Mouse (Mus musculus) hindbrain, embryonic 15.5 days (tissue): ENCODE measurements around the gene Slfn2. TPM values are rescaled to one million over a fixed set of nuclear protein-coding genes. Genes with fewer than 3 reads are reported as not detected.

Experiments used
- ATAC-seq: fragments of 200-750 bp; cut with Nextera tagmentation; 2 replicates; pipeline ENCODE4 v1.8.0; 2017; ENCODE audit warnings: low read depth, moderate number of reproducible peaks, moderate TSS enrichment; ENCODE audit not compliant: low FRiP score
- H3K27ac ChIP-seq: fragments of 300-500 bp; sonication (generic); replicated peaks from 2 replicates; pipeline ENCODE4 v1.5.1; 2015; ENCODE audit warnings: mild to moderate bottlenecking, inconsistent platforms
- H3K27me3 ChIP-seq: fragments of 300-500 bp; sonication (generic); 2 replicates; pipeline ENCODE4 v1.6.1; 2015; ENCODE audit warnings: control low read depth, inconsistent platforms
- H3K36me3 ChIP-seq: fragments of 300-500 bp; sonication (generic); 2 replicates; pipeline ENCODE4 v1.6.1; 2015; ENCODE audit warnings: control low read depth, inconsistent platforms
- H3K4me1 ChIP-seq: fragments of 300-500 bp; sonication (generic); replicated peaks from 2 replicates; pipeline ENCODE4 v1.6.1; 2015; ENCODE audit warnings: control low read depth, inconsistent platforms
- H3K4me2 ChIP-seq: fragments of 300-500 bp; sonication (generic); 2 replicates; pipeline ENCODE4 v1.6.1; 2015; ENCODE audit warnings: moderate library complexity, mild to moderate bottlenecking, inconsistent platforms
- H3K4me3 ChIP-seq: fragments of 300-500 bp; sonication (generic); 2 replicates; pipeline ENCODE4 v1.5.1; 2015; ENCODE audit warnings: mild to moderate bottlenecking, inconsistent platforms
- H3K9ac ChIP-seq: fragments of 300-500 bp; sonication (generic); 2 replicates; pipeline ENCODE4 v1.6.1; 2015; ENCODE audit warnings: inconsistent platforms
- H3K9me3 ChIP-seq: fragments of 300-500 bp; sonication (generic); 2 replicates; pipeline ENCODE4 v1.6.1; 2016; ENCODE audit warnings: control low read depth, inconsistent platforms
- WGBS: fragments of 180-500 bp; shearing (Covaris S2); methylation state at CpG from one replicate; pipeline ENCODE4 v1.1.7; 2015; 5-methylcytosine and 5-hydroxymethylcytosine counted together
- polyA plus RNA-seq: library from polyadenylated mRNA; unstranded; fragments of >200 nt; fragmentation: Nextera tagmentation; extraction: Ambion mirVana; gene quantifications from 2 replicates; pipeline ENCODE4 v1.2.1, GENCODE M21; 2015

The Slfn2 gene
- polyA plus RNA-seq, 1 experiment from 2014 or later: 1.6 TPM

- no peaks in the 10 kb centered on the region for H3K36me3 ChIP-seq
- H3K4me1 ChIP-seq: no peaks in the 10 kb centered on the region
- H3K27ac ChIP-seq: no peak overlapping the region
- H3K9me3 ChIP-seq: no peaks in the 10 kb centered on the region
- H3K4me3 ChIP-seq: no peak overlapping the region
- H3K27me3 ChIP-seq: no peaks in the 10 kb centered on the region
- H3K9ac ChIP-seq: no peak overlapping the region
- WGBS: 81% methylated on average over 5 of the region's 5 CpGs
- H3K4me2 ChIP-seq: no peak overlapping the region
- ATAC-seq: no peak
Measured at GRCm38 (mm10) chr11:83060412-83061020, 4.4 kb upstream of the Slfn2 start.

- H3K4me1 ChIP-seq: no peaks in the 10 kb centered on the region
- H3K27ac ChIP-seq: no peak overlapping the region
- no peak overlapping the region for H3K4me3 ChIP-seq
- H3K36me3 ChIP-seq: no peaks in the 10 kb centered on the region
- H3K9me3 ChIP-seq: no peaks in the 10 kb centered on the region
- no peak overlapping the region for H3K4me2 ChIP-seq
- H3K9ac ChIP-seq: no peak overlapping the region
- WGBS: 94% methylated on average over 7 of the region's 7 CpGs
- no peak for ATAC-seq
- no peaks in the 10 kb centered on the region for H3K27me3 ChIP-seq
Measured at GRCm38 (mm10) chr11:83061806-83062205, 3.1 kb upstream of the Slfn2 start.

- Histone ChIP-seq H3K4me2 (no peak overlapping the region), H3K4me1 (no peaks in the 10 kb centered on the region), H3K27me3 (no peaks in the 10 kb centered on the region), H3K9me3 (no peaks in the 10 kb centered on the region), H3K27ac (no peak overlapping the region), H3K4me3 (no peak overlapping the region), H3K9ac (no peak overlapping the region), H3K36me3 (no peaks in the 10 kb centered on the region)
- no peak for ATAC-seq
- WGBS: 88% methylated on average over 4 of the region's 4 CpGs
Measured at GRCm38 (mm10) chr11:83063126-83063525, 1.8 kb upstream of the Slfn2 start.

- no peak overlapping the region for H3K27ac ChIP-seq
- no peaks in the 10 kb centered on the region for H3K36me3 ChIP-seq
- no peak overlapping the region for H3K9ac ChIP-seq
- WGBS: 65% methylated on average over 3 of the region's 3 CpGs
- H3K4me1 ChIP-seq: no peaks in the 10 kb centered on the region
- H3K9me3 ChIP-seq: no peaks in the 10 kb centered on the region
- ATAC-seq: no peak
- no peak overlapping the region for H3K4me2 ChIP-seq
- no peak overlapping the region for H3K4me3 ChIP-seq
- H3K27me3 ChIP-seq: no peaks in the 10 kb centered on the region
Measured at GRCm38 (mm10) chr11:83063941-83064349, 967 bp upstream of the Slfn2 start.

GRCm38 (mm10) chr11:83065441-83066344 is 781 bp downstream of the Slfn2 start:
- Histone ChIP-seq H3K27ac (no peak overlapping the region), H3K27me3 (no peaks in the 10 kb centered on the region), H3K4me3 (no peak overlapping the region), H3K4me2 (no peak overlapping the region), H3K4me1 (no peaks in the 10 kb centered on the region), H3K9me3 (no peaks in the 10 kb centered on the region), H3K36me3 (no peaks in the 10 kb centered on the region), H3K9ac (no peak overlapping the region)
- 27% methylated on average over 6 of the region's 6 CpGs for WGBS
- no peak for ATAC-seq

- no peaks in the 10 kb centered on the region for H3K9me3 ChIP-seq
- no peak overlapping the region for H3K9ac ChIP-seq
- H3K4me1 ChIP-seq: no peaks in the 10 kb centered on the region
- ATAC-seq: no peak
- H3K27me3 ChIP-seq: no peaks in the 10 kb centered on the region
- H3K36me3 ChIP-seq: no peaks in the 10 kb centered on the region
- H3K4me2 ChIP-seq: no peak overlapping the region
- WGBS: 45% methylated on average over 11 of the region's 11 CpGs
- no peak overlapping the region for H3K4me3 ChIP-seq
- no peak overlapping the region for H3K27ac ChIP-seq
Measured at GRCm38 (mm10) chr11:83066640-83067531, 2.0 kb downstream of the Slfn2 start.

GRCm38 (mm10) chr11:83067982-83068694 is 3.2 kb downstream of the Slfn2 start:
- Histone ChIP-seq H3K4me2 (no peak overlapping the region), H3K4me1 (no peaks in the 10 kb centered on the region), H3K27me3 (no peaks in the 10 kb centered on the region), H3K27ac (no peak overlapping the region), H3K4me3 (no peak overlapping the region), H3K9me3 (no peaks in the 10 kb centered on the region), H3K9ac (no peak overlapping the region), H3K36me3 (no peaks in the 10 kb centered on the region)
- WGBS: 80% methylated on average over 4 of the region's 4 CpGs
- no peak for ATAC-seq

GRCm38 (mm10) chr11:83070321-83070970 is 5.5 kb downstream of the Slfn2 start:
- ATAC-seq: no peak
- WGBS: 80% methylated on average over 15 of the region's 15 CpGs
- Histone ChIP-seq H3K36me3 (no peaks in the 10 kb centered on the region), H3K4me3 (no peak overlapping the region), H3K9me3 (no peaks in the 10 kb centered on the region), H3K9ac (no peak overlapping the region), H3K27me3 (no peaks in the 10 kb centered on the region), H3K27ac (no peak overlapping the region), H3K4me1 (no peaks in the 10 kb centered on the region), H3K4me2 (no peak overlapping the region)

GRCm38 (mm10) chr11:83077714-83078422 is 13.0 kb downstream of the Slfn2 start:
- H3K4me1 ChIP-seq: no peaks in the 10 kb centered on the region
- no peak overlapping the region for H3K9ac ChIP-seq
- 90% methylated on average over 3 of the region's 3 CpGs for WGBS
- no peak overlapping the region for H3K4me3 ChIP-seq
- H3K4me2 ChIP-seq: no peak overlapping the region
- no peaks in the 10 kb centered on the region for H3K36me3 ChIP-seq
- H3K9me3 ChIP-seq: no peaks in the 10 kb centered on the region
- ATAC-seq: no peak
- no peaks in the 10 kb centered on the region for H3K27me3 ChIP-seq
- no peak overlapping the region for H3K27ac ChIP-seq

GRCm38 (mm10) chr11:83078423-83079140 is 13.7 kb downstream of the Slfn2 start:
- H3K9me3 ChIP-seq: no peaks in the 10 kb centered on the region
- 88% methylated on average over 5 of the region's 5 CpGs for WGBS
- H3K4me2 ChIP-seq: no peak overlapping the region
- H3K27ac ChIP-seq: no peak overlapping the region
- no peaks in the 10 kb centered on the region for H3K36me3 ChIP-seq
- H3K4me3 ChIP-seq: no peak overlapping the region
- no peaks in the 10 kb centered on the region for H3K4me1 ChIP-seq
- no peak overlapping the region for H3K9ac ChIP-seq
- no peak for ATAC-seq
- H3K27me3 ChIP-seq: no peaks in the 10 kb centered on the region
